Mouse (Mus musculus): ENCODE results near the gene Pax5. TPM values are rescaled to one million over a fixed set of nuclear protein-coding genes. Genes with fewer than 3 reads are reported as not detected.
"Not testable (repeated sequence)": the region's sequence is repeated elsewhere in the genome, so short reads cannot be mapped to it uniquely, and the experiment has no call there.

Pax5 gene
- not detected for total RNA-seq (2022)

- DNase-seq (ENCODE audit: low spot score in 2 of 2): no peak
Observed at GRCm38 (mm10) chr4:44709740-44710700, at the start of gene Pax5. Pax5 (minus strand) TSS chr4:44710487.

GRCm38 (mm10) chr4:44757131-44757530 lies 46.8 kb upstream of the Pax5 start:
- DNase-seq (ENCODE audit: low spot score in 2 of 2): not testable (repeated sequence)

GRCm38 (mm10) chr4:44756134-44756951 lies 46.1 kb upstream of the Pax5 start:
- peak; percentile 86 to 88 for DNase-seq (ENCODE audit: low spot score in 2 of 2)

- DNase-seq (ENCODE audit: low spot score in 2 of 2): no peak
Observed at GRCm38 (mm10) chr4:44755553-44756133, 45.4 kb upstream of the Pax5 start, which contains the start of gene Zcchc7. Zcchc7 (plus strand) TSS chr4:44755877.

GRCm38 (mm10) chr4:44740471-44740870 lies 30.2 kb upstream of the Pax5 start:
- no peak for DNase-seq (ENCODE audit: low spot score in 2 of 2)

GRCm38 (mm10) chr4:44721237-44721636 lies 10.9 kb upstream of the Pax5 start:
- DNase-seq (ENCODE audit: low spot score in 2 of 2): no peak

GRCm38 (mm10) chr4:44720046-44720445 lies 9.8 kb upstream of the Pax5 start:
- DNase-seq (ENCODE audit: low spot score in 2 of 2): no peak

- DNase-seq (ENCODE audit: low spot score in 2 of 2): no peak
Observed at GRCm38 (mm10) chr4:44717676-44718075, 7.4 kb upstream of the Pax5 start.

- no peak for DNase-seq (ENCODE audit: low spot score in 2 of 2)
Observed at GRCm38 (mm10) chr4:44716391-44716790, 6.1 kb upstream of the Pax5 start.

- DNase-seq (ENCODE audit: low spot score in 2 of 2): no peak
Observed at GRCm38 (mm10) chr4:44715621-44716160, 5.4 kb upstream of the Pax5 start.

GRCm38 (mm10) chr4:44714111-44714621 lies 3.9 kb upstream of the Pax5 start:
- no peak for DNase-seq (ENCODE audit: low spot score in 2 of 2)

- no peak for DNase-seq (ENCODE audit: low spot score in 2 of 2)
Observed at GRCm38 (mm10) chr4:44713554-44714051, 3.3 kb upstream of the Pax5 start.

GRCm38 (mm10) chr4:44712786-44713553 lies 2.7 kb upstream of the Pax5 start:
- no peak for DNase-seq (ENCODE audit: low spot score in 2 of 2)

GRCm38 (mm10) chr4:44712051-44712700 lies 1.9 kb upstream of the Pax5 start:
- DNase-seq (ENCODE audit: low spot score in 2 of 2): no peak

- no peak for DNase-seq (ENCODE audit: low spot score in 2 of 2)
Observed at GRCm38 (mm10) chr4:44711136-44711900, 1.0 kb upstream of the Pax5 start.

GRCm38 (mm10) chr4:44710701-44711097 lies 412 bp upstream of the Pax5 start:
- no peak for DNase-seq (ENCODE audit: low spot score in 2 of 2)

GRCm38 (mm10) chr4:44709091-44709695 lies 1.1 kb downstream of the Pax5 start:
- no peak for DNase-seq (ENCODE audit: low spot score in 2 of 2)

GRCm38 (mm10) chr4:44708311-44708710 lies 2.0 kb downstream of the Pax5 start:
- DNase-seq (ENCODE audit: low spot score in 2 of 2): no peak

- DNase-seq (ENCODE audit: low spot score in 2 of 2): no peak
Observed at GRCm38 (mm10) chr4:44706865-44707264, 3.4 kb downstream of the Pax5 start.
